Mouse (Mus musculus) layer of hippocampus, adult 8-10 months (tissue): ENCODE data around the gene Rft1. TPM values are rescaled to one million over a fixed set of nuclear protein-coding genes. Genes with fewer than 3 reads are reported as not detected.

Experiments
- DNase-seq, 2 experiments: peaks; one replicate each; pipeline ENCODE4 v3.0.0; 2022; ENCODE audit warnings: low spot score in 2 of 2
- total RNA-seq, 4 experiments: library from RNA; stranded (reverse); gene quantifications; 2 replicates each; pipeline ENCODE4 v1.2.4; 2022

The Rft1 gene
- total RNA-seq, 4 experiments from 2014 or later: 13.0 to 15.2 (median 14.2) TPM

DNA sequence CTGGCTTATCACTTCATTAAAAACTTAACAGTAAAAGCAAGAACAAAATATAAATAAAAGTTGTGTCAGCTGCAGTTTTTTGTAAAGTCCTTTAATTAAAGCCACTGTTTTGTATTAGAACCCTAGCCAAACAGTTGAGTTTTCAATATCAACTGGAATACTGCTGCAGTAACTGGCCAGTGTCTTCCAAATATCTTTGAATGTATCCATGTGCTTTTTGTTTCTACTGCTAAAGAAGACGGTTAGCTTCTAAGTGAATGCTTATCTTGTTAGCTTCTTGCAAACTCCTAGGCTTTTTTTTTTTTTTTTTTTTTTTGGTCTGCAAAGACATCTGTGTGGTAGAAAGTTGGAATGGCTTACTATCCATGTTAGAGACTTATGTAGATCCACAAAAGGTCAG, 65.4 kb downstream of the Rft1 start:
- DNase-seq: no peak

DNA sequence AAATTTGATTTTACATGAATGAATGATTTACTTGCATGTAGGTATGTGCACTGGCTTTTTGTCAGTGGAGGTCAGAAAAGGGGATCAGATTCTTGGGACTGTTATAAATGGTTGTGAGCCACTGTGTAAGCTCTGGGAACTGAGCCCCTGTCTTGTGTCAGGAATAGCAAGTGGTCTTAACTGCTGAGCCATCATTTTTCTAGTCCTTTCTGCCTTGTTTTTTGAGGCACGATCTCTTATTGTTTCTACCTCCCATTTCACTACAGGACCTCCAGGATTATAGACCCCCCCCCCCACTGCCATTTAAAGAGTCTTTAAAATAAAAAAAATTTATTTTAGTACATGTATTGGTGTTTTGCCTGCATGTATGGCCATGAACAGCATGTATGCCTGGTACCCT, 67.7 kb downstream of the Rft1 start:
- no peak for DNase-seq

DNA sequence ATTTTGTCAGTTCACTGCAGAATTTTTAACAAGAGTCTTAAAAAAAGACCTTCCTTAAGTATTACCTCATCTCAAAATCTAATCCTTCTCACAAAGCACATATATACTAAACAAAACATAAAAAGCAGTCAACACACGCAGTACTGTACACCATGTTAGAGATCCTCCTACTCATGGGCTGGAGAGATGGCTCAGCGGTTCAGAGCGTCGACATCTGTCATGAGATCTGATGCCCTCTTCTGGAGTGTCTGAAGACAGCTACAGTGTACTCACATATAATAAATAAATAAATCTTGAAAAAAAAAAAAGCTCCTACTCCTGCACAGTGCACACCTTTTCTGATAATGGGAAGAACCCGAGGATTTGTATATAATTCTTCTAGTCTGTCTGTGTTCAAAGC, 68.2 kb downstream of the Rft1 start:
- DNase-seq: no peak

DNA sequence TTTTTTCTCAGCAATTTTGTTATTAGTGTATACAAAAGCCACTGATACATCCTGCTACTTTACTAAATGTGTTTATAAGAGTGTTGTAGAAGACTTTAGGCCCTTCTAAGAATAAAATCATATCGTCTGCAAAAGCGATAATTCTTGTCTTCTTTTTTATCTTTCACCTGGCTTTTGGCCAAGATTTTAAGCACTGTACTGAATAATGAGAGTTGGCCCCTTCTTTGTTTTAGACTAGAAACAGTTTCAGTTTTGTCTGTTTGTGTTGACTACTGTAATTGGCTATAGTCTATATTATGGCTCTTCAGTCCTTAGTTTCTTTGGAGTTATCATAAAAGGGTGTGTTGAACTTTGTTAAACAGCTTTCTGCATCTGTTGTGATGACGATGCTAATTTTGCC, 77.7 kb downstream of the Rft1 start:
- no peak for DNase-seq

DNA sequence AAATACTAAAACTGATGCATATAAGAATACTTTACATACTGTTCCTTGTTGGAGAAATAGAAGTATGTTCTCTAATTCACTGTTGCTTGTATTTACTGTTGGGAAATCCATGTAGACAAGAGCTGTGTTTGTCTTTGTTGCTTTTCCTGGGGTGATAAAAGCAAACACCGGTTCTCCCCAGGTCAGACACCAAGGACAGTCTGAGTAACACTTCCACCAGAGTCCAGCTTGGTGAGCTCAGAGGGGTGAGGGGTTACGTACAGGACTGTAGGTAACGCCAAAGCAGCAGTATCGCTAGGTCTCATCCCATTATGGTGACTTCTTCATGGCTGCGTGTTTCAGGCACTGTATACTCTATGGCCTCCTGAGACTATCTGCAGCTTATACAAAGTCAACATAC, 80.5 kb downstream of the Rft1 start:
- DNase-seq: no peak

DNA sequence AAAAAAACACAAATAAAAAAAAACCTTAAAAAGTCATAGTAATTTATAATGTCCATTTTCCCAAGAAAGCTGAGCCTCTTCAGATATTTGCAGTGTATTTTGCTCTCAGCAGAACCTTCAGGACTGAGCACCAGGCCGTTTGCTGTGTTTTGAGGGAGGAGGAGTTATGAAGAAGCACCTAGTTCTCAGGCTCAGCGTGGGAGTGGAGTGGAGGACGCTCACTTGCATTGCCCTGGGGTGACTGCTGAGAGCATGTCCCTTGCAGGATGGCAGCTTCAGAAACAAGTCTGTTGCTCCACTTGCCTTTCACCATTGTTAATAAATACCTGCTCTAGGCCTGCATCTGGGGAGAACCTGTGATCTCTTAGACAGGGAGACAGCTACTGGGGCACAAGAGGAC, 81.7 kb downstream of the Rft1 start:
- DNase-seq: no peak

DNA sequence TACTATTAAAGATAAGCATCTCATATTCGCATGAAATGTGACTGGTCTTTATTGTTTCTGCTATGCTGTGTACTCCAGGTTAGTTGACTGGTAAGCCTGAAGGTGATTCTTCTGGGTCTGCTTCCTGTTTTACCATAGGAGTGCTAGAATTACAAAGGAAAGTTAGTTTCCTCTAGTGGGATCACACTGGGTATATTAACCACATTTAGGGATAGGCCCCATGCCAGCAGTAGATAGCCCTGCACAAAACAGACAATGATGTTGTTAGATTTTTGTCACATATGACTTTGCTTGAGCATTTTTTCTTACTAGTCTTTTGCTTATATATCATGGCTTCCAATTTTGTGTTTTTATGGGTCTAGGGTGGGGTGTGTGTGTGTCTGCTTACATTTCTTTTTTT, 82.3 kb downstream of the Rft1 start:
- no peak for DNase-seq

Other genes starting within 250 kb of the Rft1 start
- 10 to 100 TPM; 21.8 to 25.8 (median 24.7) TPM for gene Dcp1a, start 174.8 kb upstream of the Rft1 start, total RNA-seq
- gene Cacna1d, start 162.9 kb upstream of the Rft1 start, total RNA-seq: 10 to 100 TPM; 42.2 to 55.3 (median 50.8) TPM
- gene Tkt, start 106.0 kb upstream of the Rft1 start, total RNA-seq: 100 to 1,000 TPM; 171 to 205 (median 194) TPM
- gene Prkcd, start 28.1 kb upstream of the Rft1 start, total RNA-seq: 10 to 100 TPM; 31.3 to 44.6 (median 34.3) TPM
- 10 to 100 TPM; 36.1 to 39.2 (median 37.0) TPM for gene Sfmbt1, start 60.5 kb downstream of the Rft1 start, total RNA-seq
- gene Tmem110, start 171.2 kb downstream of the Rft1 start, total RNA-seq: 10 to 100 TPM; 22.8 to 27.8 (median 25.8) TPM
- 1 to 10 TPM; 1.3 to 3.1 (median 1.8) TPM for gene Mustn1, start 224.8 kb downstream of the Rft1 start, total RNA-seq
- gene Itih4, start 232.1 kb downstream of the Rft1 start, total RNA-seq: under 1 TPM in 1 of 4 experiments, not detected in 3; 0.25 TPM